Mouse (Mus musculus): Measurements from ENCODE around the gene Susd6.

Gene Susd6

GRCm38 (mm10) chr12:80789849-80790694 is at the start of gene Susd6:
TSS of gene Susd6 (plus strand) at chr12:80790510.
- DNase-seq = peak; percentile 97 to 98

GRCm38 (mm10) chr12:80744614-80745013 is 45.7 kb upstream of the Susd6 start:
- no peak for DNase-seq

- DNase-seq = no peak
Observed at GRCm38 (mm10) chr12:80746031-80746813, 44.1 kb upstream of the Susd6 start.

- DNase-seq = no peak
Observed at GRCm38 (mm10) chr12:80751556-80751955, 38.8 kb upstream of the Susd6 start.

GRCm38 (mm10) chr12:80757751-80758558 is 32.4 kb upstream of the Susd6 start:
- DNase-seq = peak; percentile 26 to 46

GRCm38 (mm10) chr12:80758559-80759386 is 31.5 kb upstream of the Susd6 start:
- DNase-seq = peak in 1 of 2 experiments; percentile 11

- peak in 1 of 2 experiments; percentile 4 for DNase-seq
Observed at GRCm38 (mm10) chr12:80759387-80759712, 31.0 kb upstream of the Susd6 start.

- no peak for DNase-seq
Observed at GRCm38 (mm10) chr12:80759713-80760395, 30.5 kb upstream of the Susd6 start.

GRCm38 (mm10) chr12:80760396-80760801 is 29.9 kb upstream of the Susd6 start, which contains the start of gene Ccdc177:
TSS of gene Ccdc177 (minus strand) at chr12:80760687.
- peak; percentile 44 to 57 for DNase-seq

GRCm38 (mm10) chr12:80762982-80763381 is 27.3 kb upstream of the Susd6 start:
- no peak for DNase-seq

GRCm38 (mm10) chr12:80764116-80764515 is 26.2 kb upstream of the Susd6 start:
- no peak for DNase-seq

GRCm38 (mm10) chr12:80769697-80770096 is 20.6 kb upstream of the Susd6 start:
- DNase-seq = peak in 1 of 2 experiments; percentile 26

- no peak for DNase-seq
Observed at GRCm38 (mm10) chr12:80774786-80775185, 15.5 kb upstream of the Susd6 start.

GRCm38 (mm10) chr12:80776046-80776634 is 14.2 kb upstream of the Susd6 start:
- no peak for DNase-seq

- no peak for DNase-seq
Observed at GRCm38 (mm10) chr12:80778188-80778936, 11.9 kb upstream of the Susd6 start.

GRCm38 (mm10) chr12:80779760-80780159 is 10.6 kb upstream of the Susd6 start:
- no peak for DNase-seq

GRCm38 (mm10) chr12:80782190-80782589 is 8.1 kb upstream of the Susd6 start:
- DNase-seq = no peak

GRCm38 (mm10) chr12:80782892-80783291 is 7.4 kb upstream of the Susd6 start:
- DNase-seq = no peak

- DNase-seq = no peak
Observed at GRCm38 (mm10) chr12:80783889-80784288, 6.4 kb upstream of the Susd6 start.

GRCm38 (mm10) chr12:80785005-80785404 is 5.3 kb upstream of the Susd6 start:
- DNase-seq = no peak

Measured in thymus, adult 18-20 months (tissue).